Mouse (Mus musculus) forebrain, embryonic 14.5 days (tissue): ENCODE results near the gene Grasp. TPM values are rescaled to one million over a fixed set of nuclear protein-coding genes. Genes with fewer than 3 reads are reported as not detected.

ENCODE experiments used
- ATAC-seq: fragments of 200-750 bp; cut with Nextera tagmentation; 2 replicates; pipeline ENCODE4 v1.8.0; 2017; ENCODE audit warnings: mild to moderate bottlenecking, moderate library complexity
- DNase-seq: peaks from one replicate; pipeline ENCODE4 v3.0.0-alpha.2; 2015; ENCODE audit warnings: low spot score
- H3K27ac ChIP-seq: fragments of 300-500 bp; sonication (generic); 2 replicates; pipeline ENCODE4 v1.5.1; 2014; ENCODE audit warnings: low read depth, mild to moderate bottlenecking, control low read depth, low read length, moderate library complexity
- H3K27me3 ChIP-seq: fragments of 300-500 bp; sonication (generic); replicated peaks from 2 replicates; pipeline ENCODE4 v1.6.1; 2014; ENCODE audit warnings: low read length, control low read depth, mixed read lengths; ENCODE audit not compliant: control insufficient read depth, insufficient read depth
- H3K36me3 ChIP-seq: fragments of 300-500 bp; sonication (generic); 2 replicates; pipeline ENCODE4 v1.6.1; 2014; ENCODE audit warnings: low read length, control low read depth; ENCODE audit not compliant: control insufficient read depth, insufficient read depth
- H3K4me1 ChIP-seq: fragments of 300-500 bp; sonication (generic); 2 replicates; pipeline ENCODE4 v1.6.1; 2014; ENCODE audit warnings: antibody characterized with exemption, low read length, control low read depth; ENCODE audit not compliant: control insufficient read depth, insufficient read depth
- H3K4me2 ChIP-seq: fragments of 300-500 bp; sonication (generic); 2 replicates; pipeline ENCODE4 v1.6.1; 2014; ENCODE audit warnings: mild to moderate bottlenecking, control low read depth, low read length
- H3K4me3 ChIP-seq: fragments of 300-500 bp; sonication (generic); 2 replicates; pipeline ENCODE4 v1.5.1; 2014; ENCODE audit warnings: low read depth, low read length, control low read depth
- H3K9ac ChIP-seq: fragments of 300-500 bp; sonication (generic); 2 replicates; pipeline ENCODE4 v1.6.1; 2014; ENCODE audit warnings: mild to moderate bottlenecking, low read length, control low read depth, moderate library complexity
- H3K9me3 ChIP-seq: fragments of 300-500 bp; sonication (generic); replicated peaks from 2 replicates; pipeline ENCODE4 v1.6.1; 2016; ENCODE audit warnings: low read length, control low read depth, mixed read lengths; ENCODE audit not compliant: control insufficient read depth
- WGBS: fragments of 180-500 bp; shearing (Covaris S2); extraction: QIAGEN DNeasy Blood & Tissue Kit; methylation state at CpG from one replicate; pipeline ENCODE4 v1.1.7; 2014; 5-methylcytosine and 5-hydroxymethylcytosine counted together
- polyA plus RNA-seq: library from polyadenylated mRNA; unstranded; fragments of >200 nt; fragmentation: Nextera tagmentation; extraction: Ambion mirVana; gene quantifications from 2 replicates; pipeline ENCODE4 v1.2.1, GENCODE M21; 2014

Grasp gene
- polyA plus RNA-seq, 1 experiment from 2014 or later: 0.93 TPM

- no peak overlapping the region for H3K9ac ChIP-seq
- H3K36me3 ChIP-seq: no peaks in the 10 kb centered on the region
- 73% methylated on average over 3 of the region's 3 CpGs for WGBS
- peaks cover 3% of the 10 kb centered on the region; the same call in 1 of the 2 replicates for H3K4me1 ChIP-seq
- H3K9me3 ChIP-seq: no peaks in the 10 kb centered on the region
- ATAC-seq (no peak), DNase-seq (no peak)
- no peak overlapping the region for H3K4me2 ChIP-seq
- H3K4me3 ChIP-seq: no peak overlapping the region
- no peak overlapping the region for H3K27ac ChIP-seq
- no peaks in the 10 kb centered on the region for H3K27me3 ChIP-seq
Measured at GRCm38 (mm10) chr15:101244012-101244411, 20.0 kb downstream of the Grasp start.

DNA sequence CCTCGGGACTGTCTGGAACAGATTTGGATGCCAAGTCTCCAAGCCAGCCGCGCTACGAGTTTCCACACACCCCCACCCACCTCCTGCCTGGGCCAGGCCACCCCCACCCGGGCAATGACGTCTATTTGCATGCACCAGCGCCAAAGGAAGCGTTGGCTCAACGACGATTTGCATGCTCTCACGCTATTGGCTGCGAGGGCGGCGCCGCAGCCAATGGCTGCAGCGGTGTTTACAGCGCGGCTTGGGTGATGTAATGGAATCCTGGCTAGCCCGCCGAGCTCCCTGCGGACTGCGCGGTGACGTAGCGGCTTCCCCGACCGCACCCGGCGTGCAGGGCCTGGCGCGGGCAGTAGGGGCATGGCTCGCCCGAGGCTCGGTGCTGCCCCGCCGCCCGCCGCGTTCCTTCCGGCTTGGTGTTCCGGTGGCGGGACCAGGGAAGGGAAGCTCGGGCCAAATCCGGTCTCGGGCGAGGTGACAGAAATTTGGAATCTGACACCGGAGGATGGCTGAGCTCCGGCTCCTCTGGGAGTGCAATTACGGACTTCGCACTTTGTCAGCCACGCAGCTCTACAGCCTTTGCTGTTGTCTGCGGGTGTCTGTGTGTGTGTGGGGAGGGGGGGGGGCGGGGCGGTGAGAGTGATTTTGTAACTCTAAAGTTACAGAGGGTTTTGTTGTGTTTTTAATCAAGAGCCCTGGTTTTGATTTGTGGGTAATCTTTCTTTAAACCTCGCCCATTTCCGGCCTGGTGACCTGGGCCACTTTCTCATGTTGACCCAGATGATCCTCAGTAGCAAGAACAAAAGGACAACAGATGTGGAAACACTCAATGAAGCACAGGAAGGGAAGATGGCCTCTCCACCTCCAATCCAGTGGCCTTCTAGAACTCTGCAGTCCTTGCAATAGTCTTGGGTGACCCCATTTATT lies 22.5 kb downstream of the Grasp start:
- ATAC-seq (peak; percentile 99), DNase-seq (peak; percentile 99)
- Histone ChIP-seq H3K4me3 (peak overlapping the region; percentile 42), H3K4me2 (peak overlapping the region; percentile 65), H3K27ac (peak overlapping the region; percentile 78), H3K36me3 (no peaks in the 10 kb centered on the region), H3K9me3 (no peaks in the 10 kb centered on the region), H3K27me3 (no peaks in the 10 kb centered on the region), H3K9ac (peak overlapping the region; percentile 70), H3K4me1 (peaks cover 3% of the 10 kb centered on the region; the same call in 1 of the 2 replicates)
- WGBS: 3% methylated on average over 56 of the region's 56 CpGs

GRCm38 (mm10) chr15:101247155-101247498 lies 23.1 kb downstream of the Grasp start:
- Histone ChIP-seq H3K9ac (no peak overlapping the region; the same call in 1 of the 2 replicates), H3K4me2 (peak overlapping the region; percentile 65), H3K9me3 (no peaks in the 10 kb centered on the region), H3K4me1 (peaks cover 3% of the 10 kb centered on the region; the same call in 1 of the 2 replicates), H3K4me3 (peak overlapping the region; percentile 42; the same call in 1 of the 2 replicates), H3K27ac (no peak overlapping the region), H3K36me3 (no peaks in the 10 kb centered on the region), H3K27me3 (no peaks in the 10 kb centered on the region)
- whole genome bisulfite sequencing: 87% methylated on average over 1 of the region's 1 CpGs
- DNase-seq: no peak
- no peak for ATAC-seq

DNA sequence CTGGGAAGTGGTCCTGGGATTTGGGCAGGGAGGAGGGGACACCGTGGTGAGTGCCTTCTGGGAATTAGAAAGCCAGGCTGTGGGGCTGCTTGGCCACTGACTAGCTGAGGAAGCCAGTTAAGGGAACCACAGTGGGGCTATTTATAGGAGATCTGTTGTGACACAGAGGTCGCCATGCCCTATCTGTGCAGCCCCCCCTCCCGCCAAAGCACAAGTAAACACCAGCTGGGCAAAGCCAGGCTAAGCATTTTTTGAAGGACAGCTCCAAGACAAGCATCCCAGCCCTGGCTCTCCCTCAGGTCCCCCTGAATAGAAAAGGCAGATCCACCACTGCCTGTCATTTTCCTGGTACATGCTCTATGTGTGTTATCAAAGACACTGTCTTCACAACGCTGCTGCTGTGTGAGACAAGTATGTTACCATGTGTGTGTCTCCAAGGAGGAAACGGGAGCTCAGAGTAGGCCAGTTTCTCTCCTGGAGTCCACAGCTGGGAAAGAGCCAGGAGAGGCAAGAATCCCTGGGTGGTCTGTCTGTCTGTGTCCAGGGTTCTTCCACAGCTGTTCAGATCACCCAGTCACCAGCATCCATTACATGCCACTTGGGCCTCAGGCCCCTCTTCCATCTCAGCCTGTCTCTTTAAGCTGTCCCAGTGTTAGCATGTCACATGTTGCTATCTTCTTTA lies 24.2 kb downstream of the Grasp start:
- 70% methylated on average over 5 of the region's 5 CpGs for whole genome bisulfite sequencing
- Histone ChIP-seq H3K9ac (no peak overlapping the region), H3K36me3 (no peaks in the 10 kb centered on the region), H3K4me2 (no peak overlapping the region), H3K9me3 (no peaks in the 10 kb centered on the region), H3K27me3 (no peaks in the 10 kb centered on the region), H3K4me3 (no peak overlapping the region), H3K4me1 (peaks cover 3% of the 10 kb centered on the region; the same call in 1 of the 2 replicates), H3K27ac (no peak overlapping the region)
- DNase-seq: no peak
- no peak for ATAC-seq

- Histone ChIP-seq H3K27me3 (no peaks in the 10 kb centered on the region), H3K9me3 (no peaks in the 10 kb centered on the region), H3K4me2 (no peak overlapping the region), H3K9ac (no peak overlapping the region), H3K36me3 (no peaks in the 10 kb centered on the region), H3K4me1 (peaks cover 6% of the 10 kb centered on the region; the same call in 1 of the 2 replicates), H3K27ac (no peak overlapping the region), H3K4me3 (no peak overlapping the region)
- no peak for DNase-seq
- WGBS: 85% methylated on average over 9 of the region's 9 CpGs
- ATAC-seq: no peak
Measured at GRCm38 (mm10) chr15:101250220-101250800, 26.3 kb downstream of the Grasp start.

GRCm38 (mm10) chr15:101251930-101252329 lies 27.9 kb downstream of the Grasp start:
- no peak overlapping the region for H3K27ac ChIP-seq
- 83% methylated on average over 5 of the region's 5 CpGs for WGBS

DNA sequence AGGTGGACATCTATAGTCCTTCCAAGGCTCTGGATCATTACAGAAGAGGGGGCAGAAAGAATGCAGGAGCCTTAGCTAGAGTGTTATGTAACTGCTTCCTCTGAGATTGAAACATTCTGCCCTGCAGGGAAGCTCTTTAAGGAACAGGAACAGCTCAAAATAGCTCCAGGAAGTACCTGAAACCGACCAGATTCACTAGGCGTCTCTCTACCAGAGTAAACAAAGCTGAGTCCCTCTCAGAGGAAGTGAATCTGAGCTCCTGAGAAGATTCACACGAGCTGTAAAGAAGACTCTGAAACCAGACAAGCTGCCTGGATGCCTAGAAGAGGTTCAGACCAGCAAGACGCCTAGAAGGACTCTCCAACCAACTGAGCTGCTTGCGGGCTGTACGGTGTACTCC lies 28.6 kb downstream of the Grasp start:
- Histone ChIP-seq H3K4me3 (no peak overlapping the region), H3K9me3 (no peaks in the 10 kb centered on the region), H3K4me2 (no peak overlapping the region), H3K27ac (no peak overlapping the region), H3K4me1 (0 out of 2 replicates have a peak, but pooled peaks cover 3% of the 10 kb centered on the region), H3K27me3 (no peaks in the 10 kb centered on the region), H3K36me3 (no peaks in the 10 kb centered on the region), H3K9ac (no peak overlapping the region)
- DNase-seq (no peak), ATAC-seq (no peak)
- WGBS: 87% methylated on average over 6 of the region's 6 CpGs

More at GRCm38 (mm10) chr15:101251930-101252329, 27.9 kb downstream of the Grasp start:
- Histone ChIP-seq H3K36me3 (no peaks in the 10 kb centered on the region), H3K27me3 (no peaks in the 10 kb centered on the region), H3K4me1 (0 out of 2 replicates have a peak, but pooled peaks cover 3% of the 10 kb centered on the region), H3K9me3 (no peaks in the 10 kb centered on the region), H3K4me2 (no peak overlapping the region), H3K4me3 (no peak overlapping the region), H3K9ac (no peak overlapping the region)
- no peak for DNase-seq
- no peak for ATAC-seq

DNA sequence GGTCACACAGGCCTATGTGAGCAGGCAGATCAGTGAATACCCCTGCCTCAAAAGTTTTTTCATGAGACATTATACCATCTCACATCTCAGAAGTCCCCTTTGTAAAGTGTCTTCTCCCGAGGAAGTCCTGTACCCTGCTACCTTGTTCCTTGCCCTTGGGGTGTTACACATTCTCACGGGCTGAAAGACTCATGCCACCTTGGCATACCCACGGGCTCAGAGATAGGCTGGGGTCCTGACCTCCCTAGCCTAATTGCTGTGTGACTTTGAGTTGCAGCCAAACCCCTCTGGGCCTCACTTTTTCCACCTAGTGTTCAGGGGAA lies 29.5 kb downstream of the Grasp start:
- DNase-seq: no peak
- H3K27ac ChIP-seq: no peak overlapping the region
- WGBS: 26% methylated on average over 3 of the region's 3 CpGs
- peak; percentile 54 for ATAC-seq
- peak overlapping the region; percentile 81; the same call in 1 of the 2 replicates for H3K9ac ChIP-seq
- H3K36me3 ChIP-seq: no peaks in the 10 kb centered on the region
- peak overlapping the region; percentile 58 for H3K4me3 ChIP-seq
- H3K4me1 ChIP-seq: 0 out of 2 replicates have a peak, but pooled peaks cover 3% of the 10 kb centered on the region
- peak overlapping the region; percentile 91 for H3K4me2 ChIP-seq
- no peaks in the 10 kb centered on the region for H3K9me3 ChIP-seq
- no peaks in the 10 kb centered on the region for H3K27me3 ChIP-seq
